Mouse (Mus musculus): ENCODE results near the gene Fat3.

Gene Fat3

GRCm38 (mm10) chr9:16501186-16501711 is at the start of gene Fat3:
Gene Fat3, minus strand, starts transcription at chr9:16501285.
- DNase-seq (ENCODE audit: low read depth, low spot score): no peak

GRCm38 (mm10) chr9:16532884-16533283 is 31.8 kb upstream of the Fat3 start:
- no peak for DNase-seq (ENCODE audit: low read depth, low spot score)

GRCm38 (mm10) chr9:16517543-16517942 is 16.5 kb upstream of the Fat3 start:
- no peak for DNase-seq (ENCODE audit: low read depth, low spot score)

DNA sequence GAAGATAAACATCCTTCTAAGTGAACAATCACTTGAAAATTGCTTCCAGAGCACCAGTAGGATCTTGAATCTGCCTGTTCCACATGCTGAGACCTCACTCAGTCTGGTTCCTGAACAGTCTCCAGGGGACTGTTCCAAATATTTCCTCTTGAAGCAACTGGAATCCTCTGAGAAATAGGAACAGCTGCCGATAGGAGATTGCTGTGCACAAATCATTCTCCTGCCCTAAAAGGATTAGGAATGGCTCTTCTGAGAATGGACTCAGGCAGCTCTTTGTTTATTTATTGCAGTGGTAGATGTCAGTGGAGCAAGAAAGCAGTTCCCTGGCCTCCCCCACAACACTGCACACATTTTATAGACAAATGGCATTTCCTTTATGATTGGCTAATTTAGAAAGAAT is 10.9 kb upstream of the Fat3 start:
- DNase-seq (ENCODE audit: low read depth, low spot score): no peak

- DNase-seq (ENCODE audit: low read depth, low spot score): no peak
Measured at GRCm38 (mm10) chr9:16503776-16504175, 2.7 kb upstream of the Fat3 start.

DNA sequence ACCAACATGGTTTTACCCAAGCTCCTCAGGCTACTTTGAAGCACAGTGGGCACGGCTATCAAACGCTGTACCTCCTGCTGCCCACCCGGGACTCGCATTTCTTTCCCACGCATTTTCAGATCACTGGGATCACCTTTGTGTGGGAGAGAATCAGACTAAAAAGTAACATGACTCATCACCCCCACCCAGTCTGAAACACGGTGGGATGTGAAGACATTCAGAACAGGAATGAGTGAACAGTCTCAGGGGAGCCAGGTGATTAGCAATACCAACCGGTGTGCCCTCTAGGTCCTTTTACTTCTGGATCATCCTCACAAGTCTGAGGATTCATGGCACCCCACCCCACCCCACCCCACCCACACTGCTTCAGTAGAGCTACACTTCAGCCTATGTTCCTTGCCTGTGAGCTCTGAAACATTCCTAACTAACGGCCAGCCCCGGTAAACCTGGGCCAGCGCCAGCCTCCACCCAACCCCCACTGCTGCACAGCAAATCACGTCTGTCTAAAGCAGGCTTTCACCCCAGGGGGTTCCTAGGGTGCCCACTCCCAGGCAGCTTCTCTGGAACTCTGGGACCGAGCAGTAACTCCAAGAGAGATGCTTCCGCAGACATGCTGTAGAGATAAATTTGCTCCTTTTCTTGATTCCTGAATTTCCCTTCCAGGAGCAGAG is 1.7 kb upstream of the Fat3 start:
- no peak for DNase-seq (ENCODE audit: low read depth, low spot score)

GRCm38 (mm10) chr9:16501990-16502672 is 1.0 kb upstream of the Fat3 start:
- no peak for DNase-seq (ENCODE audit: low read depth, low spot score)

DNA sequence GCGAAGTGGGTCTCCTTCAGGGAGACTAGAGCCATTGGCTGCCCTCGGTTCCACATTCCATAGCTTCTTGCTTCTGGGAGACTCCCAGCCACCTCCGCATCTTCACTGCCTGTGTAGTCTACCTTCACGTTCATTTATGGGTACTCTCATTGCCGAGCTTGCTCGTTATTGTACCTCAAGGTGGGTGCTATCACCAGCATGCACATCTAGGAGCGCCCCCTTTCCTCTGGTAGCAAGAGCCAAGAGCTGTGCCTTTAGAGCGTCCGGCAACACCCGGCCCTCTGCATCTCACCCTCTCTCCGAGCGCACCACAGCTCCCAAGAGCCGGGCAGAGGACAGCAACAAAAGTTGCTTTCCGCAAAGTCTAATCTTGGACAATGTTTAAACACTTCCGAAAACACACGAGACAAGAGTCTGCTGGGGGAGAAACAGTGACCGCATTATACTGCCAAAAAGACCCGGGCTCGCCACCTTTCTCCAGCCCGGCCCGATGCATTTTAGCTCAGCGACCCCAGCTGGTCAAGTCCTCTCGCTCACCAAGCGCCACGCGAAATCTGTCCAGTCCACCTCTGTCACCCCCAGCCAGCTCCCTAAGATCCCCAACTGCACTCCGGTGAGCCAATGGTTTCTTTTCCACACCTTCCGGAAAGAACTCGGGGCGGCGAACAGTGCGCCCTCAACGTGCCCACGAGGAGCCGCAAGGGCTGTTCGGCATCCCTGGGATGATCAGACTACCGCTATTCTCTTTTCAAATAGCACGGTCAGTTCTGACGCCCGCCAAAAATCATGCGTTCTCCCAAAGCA is 501 bp downstream of the Fat3 start:
- DNase-seq (ENCODE audit: low read depth, low spot score): no peak

GRCm38 (mm10) chr9:16499621-16500381 is 1.3 kb downstream of the Fat3 start:
- DNase-seq (ENCODE audit: low read depth, low spot score): no peak

DNA sequence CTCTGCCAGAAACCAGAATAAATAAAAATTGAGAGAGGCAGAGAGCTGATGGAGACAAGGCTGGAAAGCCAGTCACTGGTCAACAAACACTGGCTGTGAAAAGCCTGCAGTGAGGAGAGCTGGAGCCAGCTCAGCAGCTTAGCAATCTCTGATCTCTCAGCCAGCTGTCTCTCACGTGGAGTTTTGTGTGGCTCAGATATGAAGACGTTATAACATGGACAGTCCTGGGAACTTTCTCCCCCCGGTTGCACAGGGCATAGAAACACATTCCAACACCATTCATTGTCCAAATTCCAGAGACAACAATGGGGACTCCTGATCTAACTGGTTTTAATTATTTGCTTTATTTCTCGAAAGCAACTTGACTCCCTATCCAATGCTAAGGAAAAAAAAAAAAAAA is 2.2 kb downstream of the Fat3 start:
- no peak for DNase-seq (ENCODE audit: low read depth, low spot score)

GRCm38 (mm10) chr9:16497361-16497760 is 3.7 kb downstream of the Fat3 start:
- no peak for DNase-seq (ENCODE audit: low read depth, low spot score)

- no peak for DNase-seq (ENCODE audit: low read depth, low spot score)
Measured at GRCm38 (mm10) chr9:16496331-16496730, 4.8 kb downstream of the Fat3 start.

GRCm38 (mm10) chr9:16489661-16490060 is 11.4 kb downstream of the Fat3 start:
- DNase-seq (ENCODE audit: low read depth, low spot score): no peak

- DNase-seq (ENCODE audit: low read depth, low spot score): no peak
Measured at GRCm38 (mm10) chr9:16487565-16487964, 13.5 kb downstream of the Fat3 start.

GRCm38 (mm10) chr9:16486229-16486628 is 14.9 kb downstream of the Fat3 start:
- no peak for DNase-seq (ENCODE audit: low read depth, low spot score)

GRCm38 (mm10) chr9:16485173-16485572 is 15.9 kb downstream of the Fat3 start:
- no peak for DNase-seq (ENCODE audit: low read depth, low spot score)

GRCm38 (mm10) chr9:16484765-16485164 is 16.3 kb downstream of the Fat3 start:
- DNase-seq (ENCODE audit: low read depth, low spot score): no peak

- no peak for DNase-seq (ENCODE audit: low read depth, low spot score)
Measured at GRCm38 (mm10) chr9:16461491-16461890, 39.6 kb downstream of the Fat3 start.

DNA sequence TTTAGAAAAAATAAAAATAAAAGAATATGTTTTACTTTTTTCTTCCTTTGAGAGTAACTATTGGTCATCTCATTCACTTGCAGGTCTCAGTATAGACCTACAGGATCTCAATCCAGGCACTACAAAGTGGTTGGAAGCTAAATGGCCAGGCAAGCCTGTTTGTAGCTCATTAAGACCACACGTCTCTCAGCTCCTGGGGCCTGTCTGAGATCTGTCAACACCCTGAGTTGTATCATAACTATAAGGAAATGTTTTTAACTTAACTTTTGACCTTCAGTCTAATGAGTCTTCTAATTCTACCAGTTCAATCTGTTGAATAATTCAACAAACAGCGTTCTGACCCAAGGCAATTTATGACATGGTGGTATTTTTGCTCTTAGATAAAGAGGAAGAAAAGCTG is 40.5 kb downstream of the Fat3 start:
- no peak for DNase-seq (ENCODE audit: low read depth, low spot score)

- no peak for DNase-seq (ENCODE audit: low read depth, low spot score)
Measured at GRCm38 (mm10) chr9:16441930-16442329, 59.2 kb downstream of the Fat3 start.

DNA sequence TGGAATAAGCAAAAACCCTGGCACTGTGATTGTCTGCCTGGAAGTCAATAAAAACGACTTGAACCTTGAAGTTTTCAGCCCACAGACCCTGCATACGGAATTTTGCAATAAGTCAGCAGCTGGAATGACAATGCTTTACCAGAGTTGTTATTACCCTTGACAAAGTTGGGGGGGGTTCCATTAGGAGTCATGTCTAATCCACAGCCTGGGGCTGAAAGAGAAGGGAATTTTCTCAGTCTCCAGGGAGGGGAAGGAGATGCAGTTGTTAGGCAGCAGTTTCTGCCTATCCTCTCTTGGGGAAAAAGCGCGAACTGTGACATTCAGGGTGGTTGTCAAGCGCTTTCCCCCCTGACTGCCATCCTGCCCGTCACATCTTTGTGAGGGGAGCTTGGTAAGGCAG is 60.4 kb downstream of the Fat3 start:
- DNase-seq (ENCODE audit: low read depth, low spot score): no peak

- DNase-seq (ENCODE audit: low read depth, low spot score): no peak
Measured at GRCm38 (mm10) chr9:16439941-16440340, 61.1 kb downstream of the Fat3 start.
